Comparison of ENCODE assay signal across 27 mouse cellular contexts in the genomic region with DNA sequence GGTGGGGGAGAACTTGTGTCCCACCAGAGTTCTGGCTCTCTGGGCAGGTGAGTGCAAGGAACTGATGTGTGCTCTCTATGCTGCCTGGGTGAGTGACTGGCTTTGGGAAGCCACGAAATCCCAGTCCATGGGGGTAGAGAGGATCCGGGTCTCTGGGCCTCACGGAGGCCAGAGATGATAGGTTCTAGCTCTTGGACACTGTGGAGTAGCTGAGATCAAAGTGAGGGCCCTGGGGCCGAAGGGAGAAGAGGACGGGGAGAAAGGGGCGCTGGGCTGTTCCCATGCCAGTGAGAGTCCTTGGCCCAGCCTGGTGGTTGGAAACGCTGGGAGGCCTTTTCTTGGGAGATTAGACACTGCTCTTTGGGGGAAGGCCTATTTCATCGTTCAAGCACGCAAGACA.
"Had no signal": no experiment of that assay in that cellular context is flagged by ENCODE, and none has a peak within 500 bp of the region (broad histone marks: within the 10 kb centered on the region; RNA-seq: fewer than 3 reads in every experiment).

No protein-coding gene starts in this region.

- DNase-seq: left cerebral cortex, postnatal 4 days; liver; liver, embryonic 13.5 days; liver, postnatal 0 days; lung, adult 18-20 months; lung, adult 2 months; lung, embryonic 14.5 days; lung, postnatal 10 days; lung, postnatal 14 days; lung, postnatal 36 days; lung, postnatal 4 days; midbrain, embryonic 14.5 days had no signal

- H3K27me3 ChIP-seq: limb, embryonic 12.5 days; limb, embryonic 13.5 days; limb, embryonic 15.5 days; liver, embryonic 12.5 days; liver, embryonic 13.5 days; liver, embryonic 15.5 days; lung, embryonic 15.5 days; megakaryocyte, embryonic 14.5 days; midbrain, embryonic 12.5 days; midbrain, embryonic 13.5 days; midbrain, embryonic 15.5 days had no signal

- H3K4me3 ChIP-seq: limb, embryonic 10.5 days; limb, embryonic 12.5 days; limb, embryonic 13.5 days; limb, embryonic 15.5 days; liver, embryonic 12.5 days; liver, embryonic 13.5 days; liver, embryonic 15.5 days; lung, embryonic 15.5 days; megakaryocyte, embryonic 14.5 days; midbrain, embryonic 10.5 days; midbrain, embryonic 12.5 days; midbrain, embryonic 13.5 days; midbrain, embryonic 15.5 days; myocyte had no signal

- H3K9me3 ChIP-seq: limb, embryonic 10.5 days; limb, embryonic 12.5 days; limb, embryonic 13.5 days; limb, embryonic 15.5 days; liver, embryonic 12.5 days; liver, embryonic 13.5 days; liver, embryonic 15.5 days; lung, embryonic 15.5 days; megakaryocyte, embryonic 14.5 days; midbrain, embryonic 10.5 days; midbrain, embryonic 12.5 days; midbrain, embryonic 13.5 days; midbrain, embryonic 15.5 days had no signal

- H3K27ac ChIP-seq: limb, embryonic 10.5 days; limb, embryonic 12.5 days; limb, embryonic 13.5 days; limb, embryonic 15.5 days; liver, embryonic 12.5 days; liver, embryonic 13.5 days; liver, embryonic 14.5 days; liver, embryonic 15.5 days; lung, embryonic 15.5 days; macrophage; midbrain, embryonic 10.5 days; midbrain, embryonic 12.5 days; midbrain, embryonic 13.5 days; midbrain, embryonic 15.5 days had no signal

- H3K4me1 ChIP-seq: limb, embryonic 10.5 days; limb, embryonic 12.5 days; limb, embryonic 13.5 days; limb, embryonic 15.5 days; liver, embryonic 12.5 days; liver, embryonic 13.5 days; liver, embryonic 15.5 days; lung, embryonic 15.5 days; midbrain, embryonic 10.5 days; midbrain, embryonic 12.5 days; midbrain, embryonic 13.5 days; midbrain, embryonic 15.5 days had no signal
